Mouse (Mus musculus): ENCODE results near the gene Fshb.

The Fshb gene

DNA sequence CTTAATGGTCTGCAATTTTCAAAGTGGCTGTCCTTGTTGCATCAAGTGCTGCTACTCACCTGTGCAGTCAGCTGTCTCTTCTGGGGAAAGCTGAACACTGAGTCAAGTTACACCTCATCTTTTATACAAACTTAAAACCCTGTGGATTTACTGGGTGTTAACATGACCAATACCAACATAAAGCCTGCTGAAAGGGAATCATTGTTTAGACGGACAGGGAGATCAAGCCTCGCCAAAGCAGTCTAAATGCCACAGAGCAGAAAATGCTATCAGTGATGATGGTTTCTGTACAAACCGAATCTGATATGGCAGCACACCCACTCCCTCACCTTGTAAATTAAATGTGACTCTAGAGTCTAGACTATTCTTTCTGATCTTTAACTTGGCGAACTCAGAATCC lies at the start of gene Fshb:
Fshb (minus strand) TSS at position 101 of the 400 bp plus-strand sequence.
- WGBS, result 90% methylated on average over 4 of the region's 4 CpGs

DNA sequence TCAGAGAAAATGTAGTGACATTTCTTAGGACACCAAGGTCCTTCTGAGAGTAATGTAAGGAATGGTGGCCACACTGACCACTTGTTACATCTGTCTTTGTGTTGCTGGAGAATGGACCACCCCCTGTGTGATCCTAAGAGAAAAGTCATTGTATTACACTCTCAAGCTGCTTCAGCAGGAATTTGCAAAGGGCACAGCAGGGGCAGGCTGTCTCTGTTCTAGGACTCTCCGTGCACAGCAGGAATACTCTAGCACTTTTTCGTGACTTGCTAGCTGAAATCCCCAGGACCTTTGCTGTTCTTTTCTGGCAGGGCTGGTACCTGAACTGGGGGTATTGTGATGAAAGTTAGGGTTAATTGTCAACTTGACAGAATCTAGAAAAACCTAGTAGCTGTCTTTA lies 24.8 kb upstream of the Fshb start:
- 72% methylated on average over 2 of the region's 2 CpGs for WGBS

DNA sequence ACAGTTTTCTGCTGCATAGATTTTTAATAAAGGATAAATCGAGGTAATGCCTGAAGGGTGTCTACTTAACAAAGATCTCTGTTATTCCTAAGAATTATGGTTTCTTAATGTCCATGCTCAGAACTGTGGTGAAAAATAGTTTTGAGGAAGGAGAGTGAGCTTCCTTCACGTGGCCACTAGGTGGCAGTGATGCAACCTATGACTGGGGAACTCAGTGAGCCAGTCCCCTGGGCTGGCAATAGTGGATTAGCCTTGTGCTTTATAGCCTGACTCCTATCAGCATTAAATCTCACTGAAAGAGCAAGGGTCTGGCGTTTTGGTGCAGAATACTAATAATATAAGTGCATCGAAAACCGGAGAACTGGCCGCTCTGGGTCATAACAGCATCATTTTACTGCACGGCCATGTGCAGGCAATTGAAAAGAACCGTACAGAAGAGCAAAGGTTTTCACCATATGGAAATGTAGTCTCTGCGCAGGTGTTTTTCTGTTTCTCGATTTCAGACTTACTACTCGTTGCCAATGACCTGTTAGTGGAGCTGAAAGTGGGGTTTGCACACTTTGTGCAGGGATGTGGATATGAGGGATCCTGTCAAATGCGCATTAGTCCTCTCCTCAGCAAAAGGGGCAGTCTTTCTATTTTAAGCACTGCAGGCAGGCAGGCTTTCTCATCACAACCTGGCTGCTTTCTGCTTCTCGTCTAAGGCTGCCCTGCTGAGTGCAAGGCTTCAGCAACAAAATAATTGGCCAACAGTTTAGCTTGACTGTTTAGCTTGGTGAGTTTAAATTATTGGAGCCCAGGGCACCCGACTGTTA lies 23.8 kb upstream of the Fshb start:
- 43% methylated on average over 14 of the region's 14 CpGs for WGBS

DNA sequence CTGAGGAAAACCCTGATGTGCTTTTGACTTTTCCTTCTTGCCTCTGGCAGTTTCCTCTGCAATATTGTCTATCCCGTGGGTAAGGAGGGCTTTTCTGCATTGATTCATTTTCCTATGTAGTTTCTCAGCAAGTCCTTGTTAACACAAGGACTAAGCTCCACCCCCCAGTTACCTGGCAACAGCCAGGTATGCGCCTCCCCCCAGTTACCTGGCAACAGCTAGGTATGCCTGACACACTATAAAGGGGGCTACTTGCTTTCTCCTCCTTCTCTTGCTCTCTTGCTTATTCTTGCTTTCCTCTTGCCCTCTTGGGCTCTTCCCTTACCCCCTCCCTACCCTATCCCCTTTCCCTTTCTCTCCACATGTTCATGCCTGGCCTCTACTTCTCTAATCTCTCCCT lies 3.8 kb upstream of the Fshb start:
- WGBS, result 50% methylated on average over 2 of the region's 2 CpGs

DNA sequence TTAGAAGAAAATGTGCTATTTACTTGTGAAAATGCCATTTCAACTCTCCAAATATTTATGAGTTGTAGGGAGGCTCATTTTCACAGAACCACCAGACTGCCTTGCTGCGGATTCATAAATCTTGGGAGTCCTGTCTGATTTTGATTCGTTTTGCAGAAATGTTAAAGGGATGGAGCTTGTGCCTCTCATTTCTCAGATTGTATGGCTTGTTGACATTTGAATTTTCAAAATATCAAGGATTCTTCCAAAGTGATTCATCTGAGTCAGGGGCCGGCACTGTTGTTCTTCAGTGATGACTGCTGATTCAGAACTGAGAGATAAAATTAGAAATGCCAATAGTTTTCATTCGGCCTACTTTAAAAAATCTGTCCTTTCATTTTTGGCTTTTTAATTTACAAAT lies 18.6 kb downstream of the Fshb start:
- 67% methylated on average over 4 of the region's 4 CpGs for WGBS

DNA sequence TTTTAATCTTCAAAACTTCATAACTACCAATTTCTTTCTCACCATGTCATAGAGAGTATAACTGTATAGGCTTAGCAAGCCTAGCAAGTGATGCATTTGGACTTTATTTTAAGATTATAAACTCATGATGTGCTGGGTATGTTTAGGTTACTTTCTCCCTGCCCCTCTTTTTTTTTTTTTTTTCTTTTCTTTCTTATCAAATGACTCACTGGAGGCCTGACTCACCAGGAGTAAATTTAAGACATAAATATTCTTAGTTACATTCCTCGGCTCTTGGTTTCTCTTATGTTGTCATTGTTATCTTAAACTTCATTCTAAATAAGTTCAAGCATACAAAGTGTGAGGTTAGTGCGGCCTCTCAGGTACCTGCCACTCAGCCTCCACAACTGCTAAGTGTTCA lies 23.5 kb downstream of the Fshb start:
- 60% methylated on average over 2 of the region's 2 CpGs for WGBS

DNA sequence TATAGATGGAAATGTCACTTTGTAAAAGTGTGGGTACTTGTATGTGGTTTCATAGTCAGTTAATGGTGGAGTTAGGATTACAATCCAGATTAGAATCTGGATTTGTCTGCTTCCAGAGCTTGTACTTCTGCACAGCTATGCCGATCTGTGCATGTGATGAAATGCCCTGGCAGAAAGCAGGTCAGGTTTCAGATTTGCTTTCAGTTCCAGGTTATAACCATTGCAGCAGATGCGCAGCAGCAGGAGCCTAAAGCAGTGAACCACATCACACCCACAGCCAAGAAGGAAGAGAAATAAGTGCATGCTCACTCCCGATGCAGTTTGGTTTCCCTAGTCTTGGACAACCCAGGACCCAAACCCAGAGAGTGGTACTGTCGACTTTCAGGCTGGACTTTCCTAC lies 34.8 kb downstream of the Fshb start:
- 80% methylated on average over 4 of the region's 4 CpGs for WGBS

DNA sequence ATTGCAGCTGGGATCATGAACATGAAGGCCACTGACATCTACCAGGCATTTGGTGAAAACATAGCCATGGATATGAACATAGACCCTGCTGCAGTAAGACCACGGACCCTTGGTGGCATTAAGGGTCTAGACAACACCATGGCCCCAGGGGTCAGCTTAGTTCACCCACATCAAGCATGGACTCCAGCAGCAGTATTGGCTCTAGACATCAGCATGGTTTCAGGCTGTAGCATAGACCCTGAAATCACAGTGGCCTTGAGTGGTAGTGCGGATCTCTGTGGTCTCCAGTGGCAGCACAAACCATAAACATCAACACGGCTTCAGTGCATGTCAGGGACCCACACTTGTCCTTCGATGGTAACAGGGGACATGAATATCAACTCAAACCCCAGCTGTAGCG lies 36.7 kb downstream of the Fshb start:
- WGBS, result 93% methylated on average over 5 of the region's 5 CpGs

DNA sequence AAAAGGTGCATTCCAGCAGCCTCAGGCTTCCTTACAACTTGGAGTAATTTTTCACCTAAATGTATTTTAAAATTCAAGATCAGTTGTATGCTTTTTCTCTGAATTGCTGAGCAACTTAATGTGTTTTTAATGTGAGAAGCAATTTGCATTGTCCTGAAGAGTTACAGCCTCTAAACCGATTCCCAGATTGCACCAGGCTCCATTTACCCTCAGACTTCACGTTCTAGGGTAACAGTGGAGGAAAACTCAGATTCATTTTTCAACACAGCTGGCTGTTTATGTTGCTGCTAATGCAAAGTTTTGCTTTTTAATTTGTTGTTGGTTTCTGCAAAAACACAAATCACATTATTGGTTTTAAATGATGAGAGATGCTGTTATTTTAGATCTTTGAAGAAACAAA lies 40.1 kb downstream of the Fshb start:
- WGBS, result 85% methylated on average over 2 of the region's 2 CpGs

DNA sequence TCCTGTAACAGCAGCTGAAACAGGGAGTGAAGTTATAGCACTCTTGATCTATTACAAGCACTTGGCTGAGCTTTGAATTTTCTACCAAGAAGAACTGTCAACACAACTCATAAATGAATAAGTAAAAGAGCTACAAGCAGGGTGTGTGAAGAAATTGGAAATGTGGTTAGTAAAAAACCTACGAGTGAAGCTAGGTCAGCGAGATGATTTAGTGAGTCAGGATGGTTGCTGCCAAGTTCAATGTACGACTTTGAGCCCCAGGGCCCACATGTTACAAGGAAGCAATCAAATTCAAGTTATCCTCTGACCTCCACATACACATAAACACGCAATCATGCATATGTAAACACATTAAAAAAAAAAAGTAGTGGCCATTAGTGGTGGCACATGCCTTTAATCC lies 46.3 kb downstream of the Fshb start:
- WGBS, result 63% methylated on average over 4 of the region's 4 CpGs

DNA sequence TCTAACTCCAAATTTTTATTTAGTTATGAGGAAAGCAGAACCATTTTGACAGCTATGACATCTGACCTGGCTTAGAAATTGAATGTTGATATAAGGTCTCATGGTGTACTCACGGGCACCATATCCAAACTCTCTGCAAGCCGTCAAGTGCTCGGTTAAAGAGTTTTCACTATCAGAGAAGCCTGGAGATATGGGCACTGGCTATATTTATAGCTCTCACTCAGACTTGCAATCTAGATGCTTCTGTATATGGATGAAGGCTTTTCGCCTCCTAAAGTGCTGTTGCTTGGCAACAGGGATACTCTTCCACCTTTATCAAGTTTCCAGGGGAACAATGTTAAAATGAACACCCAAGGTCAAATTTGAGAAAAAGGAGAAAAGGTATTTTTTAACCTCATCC lies 47.1 kb downstream of the Fshb start:
- 67% methylated on average over 4 of the region's 4 CpGs for WGBS

DNA sequence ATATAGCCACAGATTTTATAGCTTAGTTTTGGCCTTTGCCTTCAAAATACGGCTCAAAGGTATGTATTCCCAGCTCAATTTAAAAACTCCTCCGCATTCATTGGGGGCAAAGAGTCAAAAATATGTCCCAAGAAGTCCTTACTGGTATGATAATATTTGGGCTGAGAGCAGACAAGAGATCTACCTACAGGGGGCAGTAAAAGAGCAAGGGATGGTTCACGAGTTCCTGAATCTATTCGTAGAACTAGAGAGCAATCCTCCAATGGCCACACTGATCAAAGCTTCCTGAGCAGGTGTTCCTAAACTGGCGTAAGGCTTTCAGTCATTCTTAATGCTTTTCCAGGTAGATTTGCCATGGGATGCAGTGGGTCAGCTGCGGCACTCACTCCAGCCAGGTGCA lies 49.3 kb downstream of the Fshb start:
- WGBS, result 77% methylated on average over 6 of the region's 6 CpGs

DNA sequence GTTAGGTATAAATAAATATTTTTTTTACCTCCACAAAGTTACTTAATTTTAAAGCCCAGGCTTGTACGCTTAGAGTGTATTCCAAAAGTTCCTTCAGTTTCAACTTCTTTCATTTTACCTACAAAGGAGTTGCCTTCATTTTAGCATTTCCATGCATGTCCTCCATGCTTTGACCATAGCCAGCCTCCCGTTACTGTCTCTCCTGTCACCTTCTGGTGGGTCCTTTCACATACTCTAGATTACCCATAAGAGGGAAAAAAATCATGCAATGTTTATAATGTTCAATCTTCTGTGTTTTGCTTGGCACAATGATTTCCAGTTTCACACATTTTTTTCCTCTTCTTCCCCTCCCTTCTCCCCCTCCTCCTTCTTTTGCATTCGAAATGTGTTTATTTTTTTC lies 53.1 kb downstream of the Fshb start:
- 79% methylated on average over 3 of the region's 3 CpGs for WGBS

Data from cerebral cortex, adult 2 months (tissue).